Mouse (Mus musculus) layer of hippocampus, adult 8-10 months (tissue): ENCODE measurements around the gene Evi2. TPM values are rescaled to one million over a fixed set of nuclear protein-coding genes. Genes with fewer than 3 reads are reported as not detected.

ENCODE experiments used
- DNase-seq, 2 experiments: peaks; one replicate each; pipeline ENCODE4 v3.0.0; 2022; ENCODE audit warnings: low spot score in 2 of 2
- total RNA-seq, 4 experiments: library from RNA; stranded (reverse); gene quantifications; 2 replicates each; pipeline ENCODE4 v1.2.4; 2022

The Evi2 gene
- total RNA-seq, 4 experiments from 2014 or later = 0.19 to 0.30 (median 0.29) TPM; not detected in 1

DNA sequence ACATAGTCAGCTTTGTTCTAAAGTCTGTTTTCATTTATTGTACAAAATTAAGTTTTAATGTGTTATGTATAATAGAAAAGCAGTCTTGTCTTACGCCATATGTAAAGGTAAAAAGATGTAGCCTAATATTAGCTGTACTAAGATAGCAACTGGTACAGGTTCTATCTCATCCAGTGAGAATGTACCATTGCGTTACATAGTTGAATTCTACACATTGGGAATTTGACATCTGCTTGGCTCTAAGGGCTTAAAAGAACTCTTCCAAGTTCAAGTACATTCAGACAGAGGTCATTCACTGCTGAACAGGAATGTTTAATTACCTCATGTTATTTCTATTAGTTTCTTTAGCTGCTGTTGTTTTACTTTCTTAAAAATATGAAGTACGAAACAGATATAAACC, 3.8 kb downstream of the Evi2 start:
- DNase-seq = no peak

GRCm38 (mm10) chr11:79524310-79524575, 6.1 kb downstream of the Evi2 start:
- no peak for DNase-seq

DNA sequence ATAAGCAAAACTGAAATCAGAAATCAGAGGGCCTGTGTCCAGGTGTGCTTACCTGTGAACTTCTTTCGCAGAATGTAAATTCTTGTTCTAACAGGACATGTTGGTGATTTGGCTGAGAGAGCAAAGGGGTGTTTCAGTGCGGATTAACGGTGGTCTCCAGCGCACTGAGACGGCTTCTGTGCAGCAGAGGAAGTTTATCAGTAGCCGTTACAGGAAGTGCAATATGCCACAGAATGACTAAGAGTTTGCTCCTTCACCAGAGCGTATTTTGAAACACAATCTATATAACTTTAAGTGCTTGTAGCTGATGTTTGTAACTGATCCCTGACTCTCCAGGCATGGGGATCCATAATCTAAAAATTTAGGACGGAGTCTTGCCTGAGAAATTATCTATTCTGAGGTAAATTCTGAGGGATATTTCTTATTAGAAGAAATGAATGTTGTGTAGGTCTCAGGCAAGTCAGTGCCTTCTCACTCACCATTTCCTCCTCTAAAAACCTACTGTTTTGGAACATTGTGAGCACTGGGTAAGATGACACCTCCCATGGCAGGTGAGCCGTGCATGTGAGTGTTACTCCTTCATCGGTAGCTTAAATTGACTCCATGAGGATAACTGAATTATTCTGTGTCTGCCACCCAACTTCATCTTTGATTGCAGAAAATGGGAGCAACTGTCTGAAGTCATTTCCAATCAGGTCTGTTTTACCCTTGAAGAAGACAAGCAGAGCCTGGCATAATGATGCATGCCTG, 6.7 kb downstream of the Evi2 start, which contains the start of gene Evi2b:
Evi2b (minus strand) TSS at position 203 of the 750 bp plus-strand sequence.
- no peak for DNase-seq

DNA sequence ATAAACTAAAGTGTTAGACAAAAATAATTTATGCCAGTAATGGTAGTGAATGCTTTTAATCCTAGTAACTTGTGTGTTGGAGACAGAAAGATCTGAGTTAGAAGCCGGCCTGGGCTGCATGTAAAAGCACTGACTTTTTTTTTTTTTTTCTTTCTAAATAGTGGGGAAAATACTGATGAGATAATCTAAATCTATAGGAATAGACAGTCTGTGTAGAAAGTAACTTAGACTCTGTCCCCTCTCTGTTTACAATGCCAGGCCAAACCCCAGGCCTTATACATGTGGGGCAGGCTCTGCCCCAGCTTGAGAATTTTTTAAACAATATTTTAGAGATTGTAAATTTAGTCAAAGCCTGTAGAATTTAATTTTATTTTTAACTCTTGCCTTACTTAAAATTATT, 7.4 kb downstream of the Evi2 start:
- no peak for DNase-seq

DNA sequence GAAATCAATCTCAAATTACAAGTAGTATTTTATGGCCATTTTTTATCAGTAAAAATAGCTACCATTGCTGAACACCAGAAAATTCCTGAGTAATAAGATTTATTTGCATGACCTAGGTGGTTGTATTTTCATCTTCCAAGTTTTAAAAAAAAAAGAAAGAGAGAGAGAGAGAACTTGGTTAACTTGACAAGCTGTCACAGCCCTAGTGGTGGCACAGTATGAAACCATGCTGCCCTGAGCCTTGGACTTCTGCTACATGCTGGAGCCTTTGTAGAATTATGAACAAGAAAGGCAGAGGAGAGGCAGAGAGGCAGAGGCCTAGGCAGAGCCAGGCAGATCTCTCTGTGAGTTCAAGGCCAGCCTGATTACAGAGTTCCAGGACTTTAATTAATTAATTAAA, 8.5 kb downstream of the Evi2 start:
- DNase-seq = no peak

DNA sequence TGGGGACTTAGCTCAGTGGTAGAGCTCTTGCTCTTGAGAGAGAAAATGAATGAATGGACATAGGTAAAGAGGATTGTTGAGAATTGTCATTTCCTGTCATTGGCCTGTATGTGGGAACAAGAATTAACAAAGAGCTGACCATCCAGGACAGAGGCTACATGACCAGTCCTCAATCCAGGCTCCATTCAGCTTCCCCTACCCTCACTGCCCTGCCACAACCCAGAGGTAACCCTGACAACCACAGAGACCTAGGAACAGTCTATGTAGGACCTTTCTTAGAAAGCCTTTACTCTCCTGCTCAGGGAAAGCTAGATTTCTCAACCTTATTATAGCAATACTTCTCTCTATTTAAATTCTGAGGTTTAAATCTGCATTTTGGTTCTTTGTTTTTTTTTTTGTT, 9.6 kb downstream of the Evi2 start:
- DNase-seq = no peak

GRCm38 (mm10) chr11:79519878-79520291, 10.5 kb downstream of the Evi2 start:
- DNase-seq = no peak

- DNase-seq = no peak
Measured at GRCm38 (mm10) chr11:79519299-79519698, 11.1 kb downstream of the Evi2 start.

GRCm38 (mm10) chr11:79515798-79516197, 14.6 kb downstream of the Evi2 start:
- no peak for DNase-seq

DNA sequence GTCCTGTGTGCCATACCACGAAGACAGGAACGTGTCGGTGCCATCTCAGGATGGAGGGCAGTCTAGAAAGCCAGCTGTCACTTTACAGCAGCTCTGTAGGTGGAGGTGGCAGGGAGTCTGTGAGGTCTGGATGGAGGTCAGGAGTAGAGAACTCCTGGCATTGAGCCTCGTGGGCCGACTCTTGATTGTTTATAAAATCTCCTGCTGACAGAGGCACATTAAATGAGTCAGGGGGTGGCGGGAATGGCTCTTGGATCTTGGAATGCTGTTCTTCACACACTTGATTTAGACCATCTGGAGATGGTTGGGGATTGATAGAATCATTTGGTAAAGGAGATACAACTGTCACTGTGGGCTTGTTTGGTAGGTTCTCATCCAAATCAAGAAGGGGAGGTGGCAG, 15.1 kb downstream of the Evi2 start:
- no peak for DNase-seq

DNA sequence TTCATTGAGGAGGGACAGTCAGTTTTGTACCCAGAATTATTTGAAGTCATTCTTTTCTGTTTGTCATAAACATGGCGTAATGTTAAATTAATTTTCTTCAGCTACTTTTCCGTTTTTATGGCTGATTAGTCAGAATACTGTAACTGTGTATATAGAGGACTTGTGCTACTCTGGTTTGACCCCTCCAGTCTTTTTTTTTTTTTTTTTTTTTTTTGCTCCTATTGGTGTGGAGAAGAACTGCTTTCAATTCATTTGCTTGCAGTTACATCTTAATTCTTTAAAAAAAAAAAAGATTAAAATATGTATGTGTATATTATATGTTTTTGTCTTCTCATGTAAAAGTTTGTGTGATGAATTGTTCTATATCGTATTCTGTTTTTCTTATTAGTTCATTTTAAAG, 18.4 kb downstream of the Evi2 start:
- DNase-seq = no peak

- no peak for DNase-seq
Measured at GRCm38 (mm10) chr11:79504506-79504905, 25.9 kb downstream of the Evi2 start.

- DNase-seq = peak; percentile 68 to 75
Measured at GRCm38 (mm10) chr11:79503845-79504244, 26.5 kb downstream of the Evi2 start, which contains the start of gene Omg. Gene Omg, minus strand, starts transcription at chr11:79504084.

DNA sequence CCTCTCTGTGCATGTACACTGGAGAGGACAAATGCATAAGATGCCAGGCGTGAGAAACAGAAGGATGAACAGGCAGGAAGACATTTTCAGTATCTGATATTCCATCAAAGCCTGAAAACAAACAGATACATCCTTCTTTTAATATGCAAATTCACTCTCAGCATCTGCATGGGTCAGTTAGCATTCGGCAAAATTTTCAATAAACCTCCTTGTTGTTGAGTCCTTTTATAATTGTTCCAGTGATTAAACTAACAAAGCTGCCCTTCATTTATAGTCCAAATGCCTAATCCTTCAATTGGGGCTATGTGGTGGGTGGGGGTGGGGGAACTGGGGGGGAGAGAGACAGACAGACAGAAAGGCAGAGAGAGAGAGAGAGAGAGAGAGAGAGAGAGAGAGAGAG, 27.5 kb downstream of the Evi2 start:
- DNase-seq = peak in 1 of 2 experiments; percentile 34

- DNase-seq = no peak
Measured at GRCm38 (mm10) chr11:79494976-79495800, 35.2 kb downstream of the Evi2 start.

- no peak for DNase-seq
Measured at GRCm38 (mm10) chr11:79484721-79485120, 45.7 kb downstream of the Evi2 start.

GRCm38 (mm10) chr11:79483876-79484528, 46.4 kb downstream of the Evi2 start:
- DNase-seq = no peak

DNA sequence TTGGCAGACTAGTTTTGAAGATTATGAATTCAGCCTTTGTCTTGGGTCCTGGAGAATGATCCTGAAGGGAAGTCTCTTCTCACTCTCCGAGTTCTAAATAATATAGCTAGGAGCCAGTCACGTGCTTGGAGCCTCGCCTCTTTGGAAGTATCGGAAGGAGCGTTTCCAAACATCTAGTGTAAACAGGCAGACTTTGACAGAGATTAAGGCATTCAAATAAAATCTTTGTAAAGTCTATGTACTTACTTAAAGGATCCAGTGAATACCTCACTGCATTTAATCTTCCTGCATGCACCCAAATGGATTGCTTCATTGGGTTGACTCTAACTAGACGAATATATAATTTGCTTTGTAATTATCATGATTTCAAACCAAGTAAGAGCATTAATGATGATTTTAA, 47.0 kb downstream of the Evi2 start:
- no peak for DNase-seq

GRCm38 (mm10) chr11:79468097-79468496, 62.3 kb downstream of the Evi2 start:
- no peak for DNase-seq
